Mouse (Mus musculus) adrenal gland, postnatal 0 days (tissue): Measurements from ENCODE around the gene Nup133. TPM values are rescaled to one million over a fixed set of nuclear protein-coding genes. Genes with fewer than 3 reads are reported as not detected.

ENCODE experiments used
- polyA plus RNA-seq: library from polyadenylated mRNA; unstranded; fragments of >200 nt; fragmentation: Nextera tagmentation; extraction: Ambion mirVana; gene quantifications from 2 replicates; pipeline ENCODE4 v1.2.1, GENCODE M21; 2015

The Nup133 gene
- polyA plus RNA-seq: 11.5 and 15.4 TPM in 2 replicates

GRCm38 (mm10) chr8:123948942-123949685 lies at the start of gene Nup133:
Gene Nup133, minus strand, starts transcription at chr8:123949265.

GRCm38 (mm10) chr8:123982826-123983400 lies 33.8 kb upstream of the Nup133 start, which contains the start of gene Abcb10:
Gene Abcb10, minus strand, starts transcription at chr8:123983122.

GRCm38 (mm10) chr8:123894502-123895097 lies 54.5 kb downstream of the Nup133 start, which contains the start of gene Acta1:
Gene Acta1, minus strand, starts transcription at chr8:123894751.

GRCm38 (mm10) chr8:123859648-123860259 lies 89.3 kb downstream of the Nup133 start, which contains the start of gene Ccsap:
Gene Ccsap, minus strand, starts transcription at chr8:123860209.

Other genes starting within 250 kb of the Nup133 start
- gene Rab4a, start 143.3 kb downstream of the Nup133 start, polyA plus RNA-seq: 38.1 and 47.8 TPM in 2 replicates
- 2.3 and 4.0 TPM in 2 replicates for gene Ccsap, start 89.1 kb downstream of the Nup133 start, polyA plus RNA-seq
- gene Acta1, start 54.5 kb downstream of the Nup133 start, polyA plus RNA-seq: 64.0 and 216 TPM in 2 replicates
- 10.5 and 12.6 TPM in 2 replicates for gene Abcb10, start 33.9 kb upstream of the Nup133 start, polyA plus RNA-seq
- 16.4 and 20.7 TPM in 2 replicates for gene Taf5l, start 72.1 kb upstream of the Nup133 start, polyA plus RNA-seq
- 1.1 and 1.9 TPM in 2 replicates for gene Urb2, start 72.2 kb upstream of the Nup133 start, polyA plus RNA-seq